Mouse (Mus musculus) layer of hippocampus, adult 9-11 months (tissue): ENCODE measurements around the gene Ifna11.
"Not testable (repeated sequence)": the region's sequence is repeated elsewhere in the genome, so short reads cannot be mapped to it uniquely, and the experiment has no call there.

Experiments
- DNase-seq: peaks from one replicate; pipeline ENCODE4 v3.0.0; 2022

Gene Ifna11

DNA sequence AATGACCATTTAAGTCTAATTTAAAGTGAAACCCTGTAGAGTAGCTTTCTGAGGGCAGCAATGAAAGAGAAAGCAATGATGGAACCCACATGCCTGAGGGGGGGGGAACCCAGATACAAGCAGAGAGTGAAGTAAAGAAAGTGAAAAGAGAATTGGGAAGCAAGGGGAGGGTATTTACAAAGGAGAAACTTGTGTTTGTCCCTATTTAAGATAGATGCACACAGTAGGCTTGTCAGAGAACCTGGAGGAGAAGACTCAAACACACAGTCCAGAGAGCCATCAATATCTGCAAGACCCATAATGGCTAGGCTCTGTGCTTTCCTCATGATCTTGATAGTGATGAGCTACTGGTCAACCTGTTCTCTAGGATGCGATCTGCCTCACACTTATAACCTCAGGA, at the start of gene Ifna11:
Gene Ifna11 (plus strand): TSS at position 301 of the 400 bp plus-strand sequence.
- no peak for DNase-seq

DNA sequence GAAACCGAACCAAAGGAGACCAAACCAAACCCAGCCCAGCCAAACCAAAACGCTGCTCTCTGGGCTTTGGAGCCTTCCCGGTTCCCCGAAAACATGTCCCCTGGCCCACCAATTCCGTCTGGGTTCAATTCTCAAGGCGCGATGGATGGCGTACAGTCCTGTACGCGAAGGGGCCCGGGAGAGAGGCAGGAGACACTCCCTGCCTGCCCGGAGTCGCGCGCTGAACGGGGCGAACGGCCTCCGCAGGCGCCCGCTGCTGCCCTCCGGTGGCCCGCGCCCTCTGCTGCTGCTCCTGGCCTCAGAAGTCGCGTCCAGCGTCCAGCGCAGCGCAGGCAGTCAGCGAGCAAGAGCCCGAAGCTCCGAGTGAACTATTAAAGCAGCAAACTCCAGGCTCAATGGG, 46.2 kb upstream of the Ifna11 start, which contains the start of gene Gm13290:
Gene Gm13290 (plus strand): TSS at position 301 of the 400 bp plus-strand sequence.
- not testable (repeated sequence) for DNase-seq

DNA sequence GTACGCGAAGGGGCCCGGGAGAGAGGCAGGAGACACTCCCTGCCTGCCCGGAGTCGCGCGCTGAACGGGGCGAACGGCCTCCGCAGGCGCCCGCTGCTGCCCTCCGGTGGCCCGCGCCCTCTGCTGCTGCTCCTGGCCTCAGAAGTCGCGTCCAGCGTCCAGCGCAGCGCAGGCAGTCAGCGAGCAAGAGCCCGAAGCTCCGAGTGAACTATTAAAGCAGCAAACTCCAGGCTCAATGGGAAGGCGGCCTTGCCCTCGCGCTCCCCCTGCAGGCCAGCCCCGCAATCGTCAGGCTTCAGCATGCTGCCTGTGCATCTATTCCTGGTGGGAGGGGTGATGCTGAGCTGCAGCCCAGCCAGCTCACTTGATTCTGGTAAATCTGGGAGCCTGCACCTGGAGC, 43.1 kb upstream of the Ifna11 start, which contains the start of gene Gm13289:
Gene Gm13289 (plus strand): TSS at position 301 of the 400 bp plus-strand sequence.
- DNase-seq: not testable (repeated sequence)

DNA sequence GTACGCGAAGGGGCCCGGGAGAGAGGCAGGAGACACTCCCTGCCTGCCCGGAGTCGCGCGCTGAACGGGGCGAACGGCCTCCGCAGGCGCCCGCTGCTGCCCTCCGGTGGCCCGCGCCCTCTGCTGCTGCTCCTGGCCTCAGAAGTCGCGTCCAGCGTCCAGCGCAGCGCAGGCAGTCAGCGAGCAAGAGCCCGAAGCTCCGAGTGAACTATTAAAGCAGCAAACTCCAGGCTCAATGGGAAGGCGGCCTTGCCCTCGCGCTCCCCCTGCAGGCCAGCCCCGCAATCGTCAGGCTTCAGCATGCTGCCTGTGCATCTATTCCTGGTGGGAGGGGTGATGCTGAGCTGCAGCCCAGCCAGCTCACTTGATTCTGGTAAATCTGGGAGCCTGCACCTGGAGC, 40.2 kb upstream of the Ifna11 start, which contains the start of gene Gm13272:
Gene Gm13272 (plus strand): TSS at position 301 of the 400 bp plus-strand sequence.
- DNase-seq: not testable (repeated sequence)

DNA sequence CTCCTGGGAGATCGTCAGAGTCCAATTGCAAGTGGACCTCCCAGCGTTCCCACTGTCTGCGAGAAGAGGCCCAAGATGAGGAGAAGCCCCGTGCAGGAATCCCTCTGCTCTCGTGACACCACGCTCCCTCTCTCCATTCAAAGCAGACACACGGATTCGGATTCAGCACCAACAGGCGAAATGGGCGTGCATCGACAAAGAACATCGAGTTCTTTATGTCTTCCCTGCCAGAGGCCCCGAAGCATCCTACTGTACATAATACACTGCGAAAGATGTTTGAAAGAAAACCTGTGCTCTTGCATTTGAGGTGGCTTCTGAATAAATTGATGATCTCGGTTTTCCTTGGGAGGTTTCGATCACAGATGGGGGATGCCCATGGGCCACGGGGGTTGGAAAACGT, 39.4 kb upstream of the Ifna11 start:
- not testable (repeated sequence) for DNase-seq

DNA sequence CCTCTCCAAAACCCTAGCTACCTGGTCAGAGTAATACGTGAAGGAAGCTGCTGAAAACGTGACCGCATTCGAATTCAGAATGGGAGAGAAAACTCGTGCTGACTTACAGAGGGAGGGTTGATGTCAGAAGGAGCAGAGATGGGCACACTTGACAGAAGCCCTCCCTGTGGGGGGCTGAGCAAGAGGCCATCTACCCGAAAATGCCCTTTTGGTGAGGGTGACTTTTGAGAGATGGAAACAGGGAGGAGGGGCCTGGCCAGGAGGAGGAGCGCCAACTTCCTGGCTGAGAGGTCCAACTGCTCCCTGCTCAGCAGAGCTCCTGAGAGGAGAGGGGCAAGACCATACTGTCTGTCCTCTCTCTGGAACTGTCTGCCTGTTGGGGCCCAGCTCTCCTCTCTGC, 37.9 kb upstream of the Ifna11 start, which contains the start of gene Ifnz:
Gene Ifnz (plus strand): TSS at position 301 of the 400 bp plus-strand sequence.
- DNase-seq: not testable (repeated sequence)

DNA sequence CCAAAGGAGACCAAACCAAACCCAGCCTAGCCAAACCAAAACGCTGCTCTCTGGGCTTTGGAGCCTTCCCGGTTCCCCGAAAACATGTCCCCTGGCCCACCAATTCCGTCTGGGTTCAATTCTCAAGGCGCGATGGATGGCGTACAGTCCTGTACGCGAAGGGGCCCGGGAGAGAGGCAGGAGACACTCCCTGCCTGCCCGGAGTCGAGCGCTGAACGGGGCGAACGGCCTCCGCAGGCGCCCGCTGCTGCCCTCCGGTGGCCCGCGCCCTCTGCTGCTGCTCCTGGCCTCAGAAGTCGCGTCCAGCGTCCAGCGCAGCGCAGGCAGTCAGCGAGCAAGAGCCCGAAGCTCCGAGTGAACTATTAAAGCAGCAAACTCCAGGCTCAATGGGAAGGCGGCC, 37.4 kb upstream of the Ifna11 start:
- DNase-seq: not testable (repeated sequence)

DNA sequence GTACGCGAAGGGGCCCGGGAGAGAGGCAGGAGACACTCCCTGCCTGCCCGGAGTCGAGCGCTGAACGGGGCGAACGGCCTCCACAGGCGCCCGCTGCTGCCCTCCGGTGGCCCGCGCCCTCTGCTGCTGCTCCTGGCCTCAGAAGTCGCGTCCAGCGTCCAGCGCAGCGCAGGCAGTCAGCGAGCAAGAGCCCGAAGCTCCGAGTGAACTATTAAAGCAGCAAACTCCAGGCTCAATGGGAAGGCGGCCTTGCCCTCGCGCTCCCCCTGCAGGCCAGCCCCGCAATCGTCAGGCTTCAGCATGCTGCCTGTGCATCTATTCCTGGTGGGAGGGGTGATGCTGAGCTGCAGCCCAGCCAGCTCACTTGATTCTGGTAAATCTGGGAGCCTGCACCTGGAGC, 34.4 kb upstream of the Ifna11 start, which contains the start of gene Gm13276:
Gene Gm13276 (plus strand): TSS at position 301 of the 400 bp plus-strand sequence.
- DNase-seq: not testable (repeated sequence)

DNA sequence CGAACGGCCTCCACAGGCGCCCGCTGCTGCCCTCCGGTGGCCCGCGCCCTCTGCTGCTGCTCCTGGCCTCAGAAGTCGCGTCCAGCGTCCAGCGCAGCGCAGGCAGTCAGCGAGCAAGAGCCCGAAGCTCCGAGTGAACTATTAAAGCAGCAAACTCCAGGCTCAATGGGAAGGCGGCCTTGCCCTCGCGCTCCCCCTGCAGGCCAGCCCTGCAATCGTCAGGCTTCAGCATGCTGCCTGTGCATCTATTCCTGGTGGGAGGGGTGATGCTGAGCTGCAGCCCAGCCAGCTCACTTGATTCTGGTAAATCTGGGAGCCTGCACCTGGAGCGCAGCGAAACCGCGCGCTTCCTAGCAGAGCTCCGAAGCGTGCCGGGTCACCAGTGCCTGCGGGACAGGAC, 31.4 kb upstream of the Ifna11 start, which contains the start of gene Gm13277:
Gene Gm13277 (plus strand): TSS at position 231 of the 400 bp plus-strand sequence.
- DNase-seq: peak; percentile 54

DNA sequence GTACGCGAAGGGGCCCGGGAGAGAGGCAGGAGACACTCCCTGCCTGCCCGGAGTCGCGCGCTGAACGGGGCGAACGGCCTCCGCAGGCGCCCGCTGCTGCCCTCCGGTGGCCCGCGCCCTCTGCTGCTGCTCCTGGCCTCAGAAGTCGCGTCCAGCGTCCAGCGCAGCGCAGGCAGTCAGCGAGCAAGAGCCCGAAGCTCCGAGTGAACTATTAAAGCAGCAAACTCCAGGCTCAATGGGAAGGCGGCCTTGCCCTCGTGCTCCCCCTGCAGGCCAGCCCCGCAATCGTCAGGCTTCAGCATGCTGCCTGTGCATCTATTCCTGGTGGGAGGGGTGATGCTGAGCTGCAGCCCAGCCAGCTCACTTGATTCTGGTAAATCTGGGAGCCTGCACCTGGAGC, 28.5 kb upstream of the Ifna11 start, which contains the start of gene Gm13278:
Gene Gm13278 (plus strand): TSS at position 301 of the 400 bp plus-strand sequence.
- DNase-seq: not testable (repeated sequence)

DNA sequence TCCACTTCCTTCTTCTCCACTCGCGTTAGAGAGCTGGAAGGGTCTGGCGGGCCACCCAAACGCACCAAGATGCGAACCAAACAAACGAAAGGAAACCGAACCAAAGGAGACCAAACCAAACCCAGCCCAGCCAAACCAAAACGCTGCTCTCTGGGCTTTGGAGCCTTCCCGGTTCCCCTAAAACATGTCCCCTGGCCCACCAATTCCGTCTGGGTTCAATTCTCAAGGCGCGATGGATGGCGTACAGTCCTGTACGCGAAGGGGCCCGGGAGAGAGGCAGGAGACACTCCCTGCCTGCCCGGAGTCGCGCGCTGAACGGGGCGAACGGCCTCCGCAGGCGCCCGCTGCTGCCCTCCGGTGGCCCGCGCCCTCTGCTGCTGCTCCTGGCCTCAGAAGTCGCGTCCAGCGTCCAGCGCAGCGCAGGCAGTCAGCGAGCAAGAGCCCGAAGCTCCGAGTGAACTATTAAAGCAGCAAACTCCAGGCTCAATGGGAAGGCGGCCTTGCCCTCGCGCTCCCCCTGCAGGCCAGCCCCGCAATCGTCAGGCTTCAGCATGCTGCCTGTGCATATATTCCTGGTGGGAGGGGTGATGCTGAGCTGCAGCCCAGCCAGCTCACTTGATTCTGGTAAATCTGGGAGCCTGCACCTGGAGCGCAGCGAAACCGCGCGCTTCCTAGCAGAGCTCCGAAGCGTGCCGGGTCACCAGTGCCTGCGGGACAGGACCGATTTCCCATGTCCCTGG, 25.7 kb upstream of the Ifna11 start, which contains the start of gene Gm13275:
Gene Gm13275 (plus strand): TSS at position 552 of the 740 bp plus-strand sequence.
- peak; percentile 50 for DNase-seq

DNA sequence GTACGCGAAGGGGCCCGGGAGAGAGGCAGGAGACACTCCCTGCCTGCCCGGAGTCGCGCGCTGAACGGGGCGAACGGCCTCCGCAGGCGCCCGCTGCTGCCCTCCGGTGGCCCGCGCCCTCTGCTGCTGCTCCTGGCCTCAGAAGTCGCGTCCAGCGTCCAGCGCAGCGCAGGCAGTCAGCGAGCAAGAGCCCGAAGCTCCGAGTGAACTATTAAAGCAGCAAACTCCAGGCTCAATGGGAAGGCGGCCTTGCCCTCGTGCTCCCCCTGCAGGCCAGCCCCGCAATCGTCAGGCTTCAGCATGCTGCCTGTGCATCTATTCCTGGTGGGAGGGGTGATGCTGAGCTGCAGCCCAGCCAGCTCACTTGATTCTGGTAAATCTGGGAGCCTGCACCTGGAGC, 22.7 kb upstream of the Ifna11 start, which contains the start of gene Gm13279:
Gene Gm13279 (plus strand): TSS at position 301 of the 400 bp plus-strand sequence.
- DNase-seq: not testable (repeated sequence)

DNA sequence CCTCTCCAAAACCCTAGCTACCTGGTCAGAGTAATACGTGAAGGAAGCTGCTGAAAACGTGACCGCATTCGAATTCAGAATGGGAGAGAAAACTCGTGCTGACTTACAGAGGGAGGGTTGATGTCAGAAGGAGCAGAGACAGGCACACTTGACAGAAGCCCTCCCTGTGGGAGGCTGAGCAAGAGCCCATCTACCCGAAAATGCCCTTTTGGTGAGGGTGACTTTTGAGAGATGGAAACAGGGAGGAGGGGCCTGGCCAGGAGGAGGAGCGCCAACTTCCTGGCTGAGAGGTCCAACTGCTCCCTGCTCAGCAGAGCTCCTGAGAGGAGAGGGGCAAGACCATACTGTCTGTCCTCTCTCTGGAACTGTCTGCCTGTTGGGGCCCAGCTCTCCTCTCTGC, 20.4 kb upstream of the Ifna11 start, which contains the start of gene Gm13285:
Gene Gm13285 (plus strand): TSS at position 301 of the 400 bp plus-strand sequence.
- DNase-seq: not testable (repeated sequence)

DNA sequence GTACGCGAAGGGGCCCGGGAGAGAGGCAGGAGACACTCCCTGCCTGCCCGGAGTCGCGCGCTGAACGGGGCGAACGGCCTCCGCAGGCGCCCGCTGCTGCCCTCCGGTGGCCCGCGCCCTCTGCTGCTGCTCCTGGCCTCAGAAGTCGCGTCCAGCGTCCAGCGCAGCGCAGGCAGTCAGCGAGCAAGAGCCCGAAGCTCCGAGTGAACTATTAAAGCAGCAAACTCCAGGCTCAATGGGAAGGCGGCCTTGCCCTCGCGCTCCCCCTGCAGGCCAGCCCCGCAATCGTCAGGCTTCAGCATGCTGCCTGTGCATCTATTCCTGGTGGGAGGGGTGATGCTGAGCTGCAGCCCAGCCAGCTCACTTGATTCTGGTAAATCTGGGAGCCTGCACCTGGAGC, 16.8 kb upstream of the Ifna11 start, which contains the start of gene Gm13287:
Gene Gm13287 (plus strand): TSS at position 301 of the 400 bp plus-strand sequence.
- not testable (repeated sequence) for DNase-seq

DNA sequence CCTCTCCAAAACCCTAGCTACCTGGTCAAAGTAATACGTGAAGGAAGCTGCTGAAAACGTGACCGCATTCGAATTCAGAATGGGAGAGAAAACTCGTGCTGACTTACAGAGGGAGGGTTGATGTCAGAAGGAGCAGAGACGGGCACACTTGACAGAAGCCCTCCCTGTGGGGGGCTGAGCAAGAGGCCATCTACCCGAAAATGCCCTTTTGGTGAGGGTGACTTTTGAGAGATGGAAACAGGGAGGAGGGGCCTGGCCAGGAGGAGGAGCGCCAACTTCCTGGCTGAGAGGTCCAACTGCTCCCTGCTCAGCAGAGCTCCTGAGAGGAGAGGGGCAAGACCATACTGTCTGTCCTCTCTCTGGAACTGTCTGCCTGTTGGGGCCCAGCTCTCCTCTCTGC, 14.5 kb upstream of the Ifna11 start, which contains the start of gene Gm13288:
Gene Gm13288 (plus strand): TSS at position 301 of the 400 bp plus-strand sequence.
- not testable (repeated sequence) for DNase-seq

DNA sequence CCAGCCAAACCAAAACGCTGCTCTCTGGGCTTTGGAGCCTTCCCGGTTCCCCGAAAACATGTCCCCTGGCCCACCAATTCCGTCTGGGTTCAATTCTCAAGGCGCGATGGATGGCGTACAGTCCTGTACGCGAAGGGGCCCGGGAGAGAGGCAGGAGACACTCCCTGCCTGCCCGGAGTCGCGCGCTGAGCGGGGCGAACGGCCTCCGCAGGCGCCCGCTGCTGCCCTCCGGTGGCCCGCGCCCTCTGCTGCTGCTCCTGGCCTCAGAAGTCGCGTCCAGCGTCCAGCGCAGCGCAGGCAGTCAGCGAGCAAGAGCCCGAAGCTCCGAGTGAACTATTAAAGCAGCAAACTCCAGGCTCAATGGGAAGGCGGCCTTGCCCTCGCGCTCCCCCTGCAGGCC, 14.0 kb upstream of the Ifna11 start:
- DNase-seq: not testable (repeated sequence)

DNA sequence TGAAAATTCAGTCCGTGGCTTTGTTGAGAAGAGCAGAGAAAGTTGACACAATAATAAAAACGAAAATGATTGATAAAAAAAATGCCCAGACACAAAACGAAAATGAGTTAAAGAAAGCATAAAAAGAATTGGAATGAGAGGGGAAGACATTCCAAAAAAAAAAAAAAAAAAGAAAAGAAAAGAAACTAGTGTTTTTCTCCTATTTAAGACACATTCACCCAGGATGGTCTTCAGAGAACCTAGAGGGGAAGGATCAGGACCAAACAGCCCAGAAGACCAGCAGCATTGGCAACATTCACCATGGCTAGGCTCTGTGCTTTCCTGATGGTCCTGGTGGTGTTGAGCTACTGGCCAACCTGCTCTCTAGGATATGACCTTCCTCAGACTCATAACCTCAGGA, 3.8 kb upstream of the Ifna11 start, which contains the start of gene Ifna7:
Gene Ifna7 (plus strand): TSS at position 301 of the 400 bp plus-strand sequence.
- no peak for DNase-seq

DNA sequence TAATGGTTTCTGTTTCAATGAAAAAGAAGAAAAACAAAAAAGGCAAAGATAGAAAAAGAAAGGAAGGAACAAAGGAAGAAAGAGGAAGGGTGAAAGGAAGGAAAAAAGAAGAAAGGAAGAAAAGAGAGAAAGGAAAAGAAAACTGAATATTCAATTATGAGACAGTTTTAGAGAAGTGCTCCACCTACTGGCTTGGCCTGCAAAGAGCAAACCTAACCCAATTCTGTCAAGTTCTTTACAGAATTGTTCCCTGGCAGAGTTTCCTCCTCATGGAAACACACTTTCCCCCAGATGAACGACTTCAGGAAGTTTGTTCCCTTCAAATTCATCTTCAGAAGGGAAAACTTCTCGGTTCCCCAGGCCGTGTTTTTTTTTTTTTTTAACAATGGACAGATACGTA, 3.2 kb downstream of the Ifna11 start:
- DNase-seq: no peak

DNA sequence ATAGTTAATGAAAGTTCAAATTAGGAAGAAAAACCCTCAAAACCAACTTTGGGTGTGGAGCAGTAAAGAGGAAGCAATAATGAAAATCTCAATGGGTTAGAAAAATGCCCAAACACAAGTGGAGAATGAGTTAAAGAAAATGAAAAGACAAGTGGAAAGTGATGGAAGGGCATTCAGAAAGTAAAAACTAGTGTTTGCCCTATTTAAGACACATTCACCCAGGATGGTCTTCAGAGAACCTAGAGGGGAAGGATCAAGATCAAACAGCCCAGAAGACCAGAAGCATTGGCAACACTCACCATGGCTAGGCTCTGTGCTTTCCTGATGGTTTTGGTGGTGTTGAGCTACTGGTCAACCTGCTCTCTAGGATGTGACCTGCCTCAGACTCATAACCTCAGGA, 7.4 kb downstream of the Ifna11 start, which contains the start of gene Ifna6:
Gene Ifna6 (plus strand): TSS at position 301 of the 400 bp plus-strand sequence.
- not testable (repeated sequence) for DNase-seq

DNA sequence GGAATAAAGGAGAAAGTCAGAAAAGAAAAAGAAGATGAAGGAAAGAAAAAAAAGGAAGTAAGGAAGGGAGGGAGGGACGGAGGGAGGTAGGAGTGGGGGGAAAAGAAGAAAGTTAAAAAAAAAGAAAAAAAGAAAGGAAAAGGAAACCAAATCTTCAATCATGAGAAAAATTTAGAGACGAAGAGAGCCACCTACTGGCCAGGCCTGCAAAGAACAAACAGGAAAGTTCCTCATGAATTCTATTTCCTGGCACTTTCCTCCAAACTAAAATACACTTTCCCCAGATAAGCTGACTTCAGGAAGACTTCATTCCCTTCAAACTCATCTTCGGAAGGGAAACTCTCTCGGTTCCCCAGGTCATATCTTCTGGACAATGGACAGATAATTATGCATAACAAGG, 10.8 kb downstream of the Ifna11 start:
- no peak for DNase-seq

DNA sequence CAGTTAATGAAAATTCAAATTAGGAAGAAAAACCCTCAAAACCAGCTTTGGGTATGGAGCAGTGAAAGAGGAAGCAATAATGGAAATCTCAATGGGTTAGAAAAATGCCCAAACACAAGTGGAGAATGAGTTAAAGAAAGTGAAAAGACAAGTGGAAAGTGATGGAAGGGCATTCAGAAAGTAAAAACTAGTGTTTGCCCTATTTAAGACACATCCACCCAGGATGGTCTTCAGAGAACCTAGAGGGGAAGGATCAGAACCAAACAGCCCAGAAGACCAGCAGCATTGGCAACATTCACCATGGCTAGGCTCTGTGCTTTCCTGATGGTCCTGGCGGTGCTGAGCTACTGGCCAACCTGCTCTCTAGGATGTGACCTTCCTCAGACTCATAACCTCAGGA, 15.5 kb downstream of the Ifna11 start, which contains the start of gene Ifna5:
Gene Ifna5 (plus strand): TSS at position 301 of the 400 bp plus-strand sequence.
- not testable (repeated sequence) for DNase-seq

DNA sequence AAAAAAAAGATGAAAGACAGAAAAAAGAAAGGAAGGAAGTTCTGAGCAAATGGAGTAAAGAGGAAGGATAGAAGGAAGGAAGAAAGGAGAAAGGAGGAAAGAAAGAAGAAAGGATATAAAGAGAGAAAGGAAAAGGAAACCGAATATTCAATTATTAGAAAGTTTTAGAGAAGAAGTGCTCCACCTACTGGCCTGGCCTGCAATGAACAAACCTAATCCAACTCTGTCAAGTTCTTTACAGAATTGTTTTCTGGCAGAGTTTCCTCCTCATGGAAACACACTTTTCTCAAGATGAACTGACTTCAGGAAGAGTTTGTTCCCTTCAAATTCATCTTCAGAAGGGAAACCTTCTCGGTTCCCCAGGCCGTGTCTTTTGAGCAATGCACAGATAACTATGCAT, 19.1 kb downstream of the Ifna11 start:
- no peak for DNase-seq

DNA sequence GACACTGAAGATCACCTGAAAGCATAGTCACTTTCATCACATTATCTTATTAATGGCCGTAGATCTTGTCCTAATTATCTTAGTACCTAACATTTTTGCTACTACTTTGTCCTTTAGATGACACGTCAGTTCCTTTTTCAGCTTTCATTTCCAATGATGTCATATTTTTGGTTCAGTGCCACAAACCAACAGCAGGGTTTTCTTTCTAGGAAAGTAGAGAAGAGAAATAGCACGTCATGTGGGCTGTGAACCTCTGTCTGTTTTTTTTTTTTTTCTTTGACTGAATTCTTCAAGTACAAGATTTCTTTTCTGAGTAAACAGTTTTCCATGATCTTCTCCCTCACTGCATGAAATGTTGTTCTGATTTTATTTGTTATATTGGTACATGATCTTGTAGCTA, 20.3 kb downstream of the Ifna11 start:
- DNase-seq: no peak
